Mouse (Mus musculus): ENCODE results near the gene Setd1b. TPM values are rescaled to one million over a fixed set of nuclear protein-coding genes. Genes with fewer than 3 reads are reported as not detected.
A peak's percentile ranks its signal among the peaks of the same experiment; 100 is the strongest.

Gene Setd1b
- polyA plus RNA-seq, 1 experiment from 2014 or later, result 9.3 TPM

GRCm38 (mm10) chr5:123117257-123117656 is 24.7 kb upstream of the Setd1b start:
- no peaks in the 10 kb centered on the region for H3K79me2 ChIP-seq (ENCODE audit: inconsistent target)
- no peak overlapping the region for H3K27ac ChIP-seq
- no peaks in the 10 kb centered on the region for H3K36me3 ChIP-seq (ENCODE audit: inconsistent target)
- H3K4me3 ChIP-seq (ENCODE audit: inconsistent target), result no peak overlapping the region
- WGBS (ENCODE audit: missing documents), result 21% methylated on average over 9 of the region's 10 CpGs

GRCm38 (mm10) chr5:123117773-123118172 is 24.2 kb upstream of the Setd1b start:
- WGBS (ENCODE audit: missing documents), result 94% methylated on average over 8 of the region's 8 CpGs
- no peaks in the 10 kb centered on the region for H3K36me3 ChIP-seq (ENCODE audit: inconsistent target)
- no peak overlapping the region for H3K27ac ChIP-seq
- no peaks in the 10 kb centered on the region for H3K79me2 ChIP-seq (ENCODE audit: inconsistent target)
- H3K4me3 ChIP-seq (ENCODE audit: inconsistent target), result no peak overlapping the region

GRCm38 (mm10) chr5:123118826-123119225 is 23.2 kb upstream of the Setd1b start:
- H3K4me3 ChIP-seq (ENCODE audit: inconsistent target), result no peak overlapping the region
- no peaks in the 10 kb centered on the region for H3K79me2 ChIP-seq (ENCODE audit: inconsistent target)
- H3K27ac ChIP-seq, result no peak overlapping the region
- H3K36me3 ChIP-seq (ENCODE audit: inconsistent target), result no peaks in the 10 kb centered on the region
- 42% methylated on average over 9 of the region's 10 CpGs for WGBS (ENCODE audit: missing documents)

- WGBS (ENCODE audit: missing documents), result 93% methylated on average over 7 of the region's 7 CpGs
- Histone ChIP-seq H3K4me3 (ENCODE audit: inconsistent target) (no peak overlapping the region), H3K27ac (no peak overlapping the region), H3K79me2 (ENCODE audit: inconsistent target) (no peaks in the 10 kb centered on the region), H3K36me3 (ENCODE audit: inconsistent target) (no peaks in the 10 kb centered on the region)
Observed at GRCm38 (mm10) chr5:123120624-123121215, 21.3 kb upstream of the Setd1b start.

GRCm38 (mm10) chr5:123122181-123122580 is 19.8 kb upstream of the Setd1b start:
- Histone ChIP-seq H3K79me2 (ENCODE audit: inconsistent target) (no peaks in the 10 kb centered on the region), H3K27ac (no peak overlapping the region), H3K36me3 (ENCODE audit: inconsistent target) (no peaks in the 10 kb centered on the region), H3K4me3 (ENCODE audit: inconsistent target) (no peak overlapping the region)
- WGBS (ENCODE audit: missing documents), result 98% methylated on average over 4 of the region's 4 CpGs

GRCm38 (mm10) chr5:123125105-123125504 is 16.9 kb upstream of the Setd1b start:
- WGBS (ENCODE audit: missing documents), result 59% methylated on average over 6 of the region's 6 CpGs

GRCm38 (mm10) chr5:123125638-123126406 is 16.2 kb upstream of the Setd1b start:
- Histone ChIP-seq H3K79me2 (ENCODE audit: inconsistent target) (no peaks in the 10 kb centered on the region), H3K27ac (peak overlapping the region; percentile 52), H3K4me3 (ENCODE audit: inconsistent target) (no peak overlapping the region), H3K36me3 (ENCODE audit: inconsistent target) (no peaks in the 10 kb centered on the region)
- WGBS (ENCODE audit: missing documents), result 10% methylated on average over 17 of the region's 18 CpGs

More at GRCm38 (mm10) chr5:123125105-123125504, 16.9 kb upstream of the Setd1b start:
- Histone ChIP-seq H3K36me3 (ENCODE audit: inconsistent target) (no peaks in the 10 kb centered on the region), H3K79me2 (ENCODE audit: inconsistent target) (no peaks in the 10 kb centered on the region), H3K27ac (no peak overlapping the region), H3K4me3 (ENCODE audit: inconsistent target) (no peak overlapping the region)

- 79% methylated on average over 6 of the region's 6 CpGs for WGBS (ENCODE audit: missing documents)
- H3K36me3 ChIP-seq (ENCODE audit: inconsistent target), result no peaks in the 10 kb centered on the region
- H3K4me3 ChIP-seq (ENCODE audit: inconsistent target), result no peak overlapping the region
- no peak overlapping the region for H3K27ac ChIP-seq
- H3K79me2 ChIP-seq (ENCODE audit: inconsistent target), result no peaks in the 10 kb centered on the region
Observed at GRCm38 (mm10) chr5:123127031-123127430, 15.0 kb upstream of the Setd1b start.

- H3K27ac ChIP-seq, result peak overlapping the region; percentile 80
- 7% methylated on average over 10 of the region's 10 CpGs for WGBS (ENCODE audit: missing documents)
- peak overlapping the region; percentile 7; the same call in 1 of the 2 replicates for H3K4me3 ChIP-seq (ENCODE audit: inconsistent target)
- H3K79me2 ChIP-seq (ENCODE audit: inconsistent target), result peaks cover under 1% of the 10 kb centered on the region; the same call in 1 of the 2 replicates
- 0 out of 2 replicates have a peak, but pooled peaks cover under 1% of the 10 kb centered on the region for H3K36me3 ChIP-seq (ENCODE audit: inconsistent target)
Observed at GRCm38 (mm10) chr5:123128426-123129169, 13.4 kb upstream of the Setd1b start.

GRCm38 (mm10) chr5:123129170-123129757 is 12.7 kb upstream of the Setd1b start:
- WGBS (ENCODE audit: missing documents), result 38% methylated on average over 9 of the region's 10 CpGs
- peak overlapping the region; percentile 7; the same call in 1 of the 2 replicates for H3K4me3 ChIP-seq (ENCODE audit: inconsistent target)
- peaks cover 8% of the 10 kb centered on the region; the same call in 1 of the 2 replicates for H3K36me3 ChIP-seq (ENCODE audit: inconsistent target)
- H3K27ac ChIP-seq, result peak overlapping the region; percentile 80
- H3K79me2 ChIP-seq (ENCODE audit: inconsistent target), result peaks cover 7% of the 10 kb centered on the region; the same call in 1 of the 2 replicates

- H3K79me2 ChIP-seq (ENCODE audit: inconsistent target), result peaks cover 16% of the 10 kb centered on the region
- WGBS (ENCODE audit: missing documents), result 91% methylated on average over 9 of the region's 9 CpGs
- no peak overlapping the region for H3K27ac ChIP-seq
- H3K4me3 ChIP-seq (ENCODE audit: inconsistent target), result no peak overlapping the region
- peaks cover 10% of the 10 kb centered on the region; the same call in 1 of the 2 replicates for H3K36me3 ChIP-seq (ENCODE audit: inconsistent target)
Observed at GRCm38 (mm10) chr5:123130030-123130813, 11.8 kb upstream of the Setd1b start.

- no peak overlapping the region for H3K27ac ChIP-seq
- peaks cover 22% of the 10 kb centered on the region for H3K79me2 ChIP-seq (ENCODE audit: inconsistent target)
- 87% methylated on average over 5 of the region's 5 CpGs for WGBS (ENCODE audit: missing documents)
- H3K4me3 ChIP-seq (ENCODE audit: inconsistent target), result no peak overlapping the region
- H3K36me3 ChIP-seq (ENCODE audit: inconsistent target), result peaks cover 10% of the 10 kb centered on the region; the same call in 1 of the 2 replicates
Observed at GRCm38 (mm10) chr5:123130814-123131148, 11.2 kb upstream of the Setd1b start.

- H3K79me2 ChIP-seq (ENCODE audit: inconsistent target), result peaks cover 31% of the 10 kb centered on the region
- WGBS (ENCODE audit: missing documents), result 3% methylated on average over 40 of the region's 44 CpGs
- peaks cover 10% of the 10 kb centered on the region; the same call in 1 of the 2 replicates for H3K36me3 ChIP-seq (ENCODE audit: inconsistent target)
- H3K4me3 ChIP-seq (ENCODE audit: inconsistent target), result peak within 1 kb of the TSS; percentile 43
- no peak within 1 kb of the TSS for H3K27ac ChIP-seq
Observed at GRCm38 (mm10) chr5:123132308-123133071, 9.5 kb upstream of the Setd1b start, which contains the start of gene Rhof. TSS of gene Rhof (minus strand) at chr5:123132692.
